Mouse (Mus musculus) hindbrain, embryonic 14.5 days (tissue): ENCODE measurements around the gene Jph2. TPM values are rescaled to one million over a fixed set of nuclear protein-coding genes. Genes with fewer than 3 reads are reported as not detected.

Experiments used
- ATAC-seq: fragments of 200-750 bp; cut with Nextera tagmentation; 2 replicates; pipeline ENCODE4 v1.8.0; 2017; ENCODE audit warnings: moderate number of reproducible peaks, mild to moderate bottlenecking, moderate TSS enrichment, moderate library complexity; ENCODE audit not compliant: low FRiP score
- DNase-seq: peaks from one replicate; pipeline ENCODE4 v3.0.0-alpha.2; 2015; ENCODE audit warnings: low spot score
- H3K27ac ChIP-seq: fragments of 300-500 bp; sonication (generic); 2 replicates; pipeline ENCODE4 v1.5.1; 2014; ENCODE audit warnings: mild to moderate bottlenecking, moderate library complexity
- H3K27me3 ChIP-seq: fragments of 300-500 bp; sonication (generic); 2 replicates; pipeline ENCODE4 v1.6.1; 2014; ENCODE audit warnings: mild to moderate bottlenecking, low read length, mixed read lengths; ENCODE audit not compliant: control insufficient read depth, insufficient read depth
- H3K36me3 ChIP-seq: fragments of 300-500 bp; sonication (generic); replicated peaks from 2 replicates; pipeline ENCODE4 v1.6.1; 2014; ENCODE audit not compliant: control insufficient read depth, insufficient read depth
- H3K4me1 ChIP-seq: fragments of 300-500 bp; sonication (generic); replicated peaks from 2 replicates; pipeline ENCODE4 v1.6.1; 2014; ENCODE audit warnings: antibody characterized with exemption, low read length, mixed read lengths; ENCODE audit not compliant: control insufficient read depth, insufficient read depth
- H3K4me2 ChIP-seq: fragments of 300-500 bp; sonication (generic); replicated peaks from 2 replicates; pipeline ENCODE4 v1.6.1; 2014; ENCODE audit warnings: mild to moderate bottlenecking, moderate library complexity
- H3K4me3 ChIP-seq: fragments of 300-500 bp; sonication (generic); replicated peaks from 2 replicates; pipeline ENCODE4 v1.5.1; 2014; ENCODE audit warnings: mild to moderate bottlenecking, low read length
- H3K9ac ChIP-seq: fragments of 300-500 bp; sonication (generic); 2 replicates; pipeline ENCODE4 v1.6.1; 2014
- H3K9me3 ChIP-seq: fragments of 300-500 bp; sonication (generic); 2 replicates; pipeline ENCODE4 v1.6.1; 2016; ENCODE audit warnings: low read length; ENCODE audit not compliant: control insufficient read depth
- WGBS: fragments of 180-500 bp; shearing (Covaris S2); extraction: QIAGEN DNeasy Blood & Tissue Kit; methylation state at CpG from one replicate; pipeline ENCODE4 v1.1.7; 2014; 5-methylcytosine and 5-hydroxymethylcytosine counted together
- polyA plus RNA-seq: library from polyadenylated mRNA; unstranded; fragments of >200 nt; fragmentation: Nextera tagmentation; extraction: Ambion mirVana; gene quantifications from 2 replicates; pipeline ENCODE4 v1.2.1, GENCODE M21; 2014

Gene Jph2
- polyA plus RNA-seq, 1 experiment from 2014 or later: 0.27 TPM

DNA sequence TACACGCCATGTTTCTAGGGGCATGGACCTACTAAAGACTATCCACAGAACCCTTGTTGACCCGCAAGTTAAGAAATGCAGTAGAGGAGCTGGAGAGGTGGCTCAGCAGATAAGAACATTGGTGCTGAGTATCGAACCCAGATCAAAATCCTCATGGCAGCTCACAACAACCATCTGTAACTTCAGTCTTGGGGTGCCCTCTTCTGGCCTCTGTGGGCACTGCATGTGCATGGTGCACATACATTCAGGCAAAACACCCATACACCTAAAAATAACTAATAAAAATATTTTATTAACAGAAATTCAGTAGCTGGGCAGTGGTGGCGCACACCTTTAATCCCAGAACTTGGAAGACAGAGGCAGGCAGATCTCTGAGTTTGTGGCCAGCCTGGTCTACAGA, 54.1 kb downstream of the Jph2 start:
- 89% methylated on average over 4 of the region's 4 CpGs for WGBS
- Histone ChIP-seq H3K9ac (no peak overlapping the region), H3K9me3 (no peaks in the 10 kb centered on the region), H3K4me3 (no peak overlapping the region), H3K36me3 (no peaks in the 10 kb centered on the region), H3K27ac (no peak overlapping the region), H3K27me3 (peaks cover 28% of the 10 kb centered on the region), H3K4me2 (no peak overlapping the region), H3K4me1 (0 out of 2 replicates have a peak, but pooled peaks cover 3% of the 10 kb centered on the region)
- DNase-seq (no peak), ATAC-seq (no peak)

DNA sequence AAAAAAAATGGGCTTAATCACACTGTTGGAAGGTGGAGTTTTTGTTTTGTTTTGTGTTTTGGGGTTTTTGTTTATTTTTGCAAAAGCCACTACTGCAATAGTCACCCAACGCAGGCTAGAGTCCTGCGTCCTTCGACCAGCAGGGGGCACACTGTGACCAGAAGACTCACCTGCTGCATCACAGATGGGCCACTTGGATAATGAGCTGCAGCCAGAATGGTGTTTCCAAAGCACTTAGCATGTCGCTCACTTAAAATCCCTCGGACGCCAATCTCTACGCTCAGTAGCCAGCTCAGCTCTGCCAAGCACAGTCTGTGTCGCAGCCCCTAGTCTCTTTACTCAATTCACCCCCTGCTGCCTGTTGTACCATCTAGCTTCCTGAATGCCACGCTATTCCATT, 57.5 kb downstream of the Jph2 start:
- Histone ChIP-seq H3K4me3 (no peak overlapping the region), H3K36me3 (no peaks in the 10 kb centered on the region), H3K9ac (no peak overlapping the region), H3K9me3 (no peaks in the 10 kb centered on the region), H3K27ac (no peak overlapping the region), H3K27me3 (peaks cover 46% of the 10 kb centered on the region), H3K4me1 (0 out of 2 replicates have a peak, but pooled peaks cover 3% of the 10 kb centered on the region), H3K4me2 (no peak overlapping the region)
- ATAC-seq (0 out of 2 replicates have a peak, but pooled peaks have one; percentile 40), DNase-seq (peak; percentile 86)
- WGBS: 28% methylated on average over 9 of the region's 9 CpGs

- no peak overlapping the region for H3K4me2 ChIP-seq
Measured at GRCm38 (mm10) chr2:163332368-163333055, 65.3 kb downstream of the Jph2 start.

GRCm38 (mm10) chr2:163331423-163331822, 66.4 kb downstream of the Jph2 start:
- H3K9ac ChIP-seq: no peak overlapping the region
- WGBS: 79% methylated on average over 6 of the region's 6 CpGs
- ATAC-seq (no peak), DNase-seq (no peak)
- no peaks in the 10 kb centered on the region for H3K4me1 ChIP-seq
- no peaks in the 10 kb centered on the region for H3K27me3 ChIP-seq
- no peak overlapping the region for H3K27ac ChIP-seq
- no peaks in the 10 kb centered on the region for H3K9me3 ChIP-seq
- no peak overlapping the region for H3K4me3 ChIP-seq
- no peak overlapping the region for H3K4me2 ChIP-seq
- H3K36me3 ChIP-seq: no peaks in the 10 kb centered on the region

More at GRCm38 (mm10) chr2:163332368-163333055, 65.3 kb downstream of the Jph2 start:
- DNase-seq (no peak), ATAC-seq (no peak)
- Histone ChIP-seq H3K9ac (no peak overlapping the region), H3K36me3 (no peaks in the 10 kb centered on the region), H3K9me3 (no peaks in the 10 kb centered on the region), H3K27me3 (peaks cover 6% of the 10 kb centered on the region), H3K27ac (no peak overlapping the region), H3K4me3 (no peak overlapping the region), H3K4me1 (no peaks in the 10 kb centered on the region)
- 77% methylated on average over 13 of the region's 13 CpGs for WGBS

- no peak for ATAC-seq
- Histone ChIP-seq H3K36me3 (no peaks in the 10 kb centered on the region), H3K9ac (no peak overlapping the region), H3K9me3 (no peaks in the 10 kb centered on the region), H3K27me3 (no peaks in the 10 kb centered on the region), H3K4me1 (no peaks in the 10 kb centered on the region), H3K27ac (no peak overlapping the region), H3K4me3 (no peak overlapping the region), H3K4me2 (no peak overlapping the region)
- DNase-seq: peak; percentile 92
- WGBS: 27% methylated on average over 7 of the region's 7 CpGs
Measured at GRCm38 (mm10) chr2:163330742-163331141, 67.1 kb downstream of the Jph2 start.

GRCm38 (mm10) chr2:163323163-163323562, 74.6 kb downstream of the Jph2 start:
- Histone ChIP-seq H3K36me3 (no peaks in the 10 kb centered on the region), H3K4me2 (no peak overlapping the region), H3K9me3 (no peaks in the 10 kb centered on the region), H3K27me3 (no peaks in the 10 kb centered on the region), H3K4me1 (no peaks in the 10 kb centered on the region), H3K9ac (no peak overlapping the region), H3K4me3 (no peak overlapping the region), H3K27ac (no peak overlapping the region)
- WGBS: 56% methylated on average over 1 of the region's 1 CpGs
- no peak for DNase-seq
- ATAC-seq: no peak

GRCm38 (mm10) chr2:163318777-163319176, 79.0 kb downstream of the Jph2 start:
- H3K36me3 ChIP-seq: no peaks in the 10 kb centered on the region
- WGBS: 82% methylated on average over 3 of the region's 3 CpGs
- H3K27ac ChIP-seq: no peak overlapping the region
- H3K9ac ChIP-seq: no peak overlapping the region
- H3K4me2 ChIP-seq: no peak overlapping the region
- H3K4me1 ChIP-seq: no peaks in the 10 kb centered on the region
- H3K27me3 ChIP-seq: no peaks in the 10 kb centered on the region
- ATAC-seq (no peak), DNase-seq (no peak)
- no peak overlapping the region for H3K4me3 ChIP-seq
- no peaks in the 10 kb centered on the region for H3K9me3 ChIP-seq

DNA sequence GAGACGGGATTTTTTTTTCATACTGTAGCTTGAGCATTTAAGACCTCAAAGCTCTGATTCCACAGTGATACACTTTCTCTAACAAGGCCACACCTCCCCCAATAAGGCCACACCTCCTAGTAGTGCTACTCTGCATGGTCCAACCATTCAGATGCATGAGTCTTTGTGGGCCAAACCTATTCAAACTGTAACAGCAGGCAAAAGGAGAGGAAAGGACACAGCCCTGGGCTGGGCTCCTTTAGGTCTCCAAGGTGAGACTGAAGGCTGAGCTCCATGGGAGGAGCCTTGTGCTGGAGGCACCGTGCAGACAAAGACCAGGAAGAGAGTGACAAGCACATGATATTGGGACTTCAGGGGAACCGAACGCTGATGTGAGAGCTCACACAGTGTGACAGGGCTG, 80.5 kb downstream of the Jph2 start:
- Histone ChIP-seq H3K27me3 (no peaks in the 10 kb centered on the region), H3K9ac (no peak overlapping the region), H3K4me3 (no peak overlapping the region), H3K4me2 (no peak overlapping the region), H3K4me1 (no peaks in the 10 kb centered on the region), H3K36me3 (no peaks in the 10 kb centered on the region), H3K9me3 (no peaks in the 10 kb centered on the region), H3K27ac (no peak overlapping the region)
- 73% methylated on average over 4 of the region's 4 CpGs for WGBS
- ATAC-seq: no peak
- no peak for DNase-seq

DNA sequence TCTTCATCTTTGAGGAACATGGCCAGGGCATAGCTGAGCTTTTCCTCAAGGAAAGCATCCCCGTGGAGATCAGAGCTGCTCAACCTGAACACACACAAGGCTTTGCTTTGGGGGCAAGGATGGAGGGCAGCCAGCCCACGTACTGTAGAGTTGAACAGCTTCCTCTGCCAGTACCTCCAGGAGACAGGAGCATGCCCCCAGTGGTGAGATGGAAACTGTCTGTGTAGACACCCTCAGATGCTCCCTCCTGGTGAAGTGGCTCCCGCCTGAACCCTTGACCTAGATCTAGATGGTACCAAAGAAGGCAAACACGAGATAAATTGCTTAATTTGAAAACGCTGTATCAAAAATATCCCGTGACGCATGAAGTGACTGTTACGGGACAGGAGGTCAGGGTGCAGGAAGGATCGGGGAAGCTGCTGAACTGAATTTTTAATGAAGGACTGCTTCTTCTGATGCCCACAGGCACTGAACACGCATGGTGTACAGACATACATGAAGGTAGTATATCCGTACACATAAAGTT, 87.6 kb downstream of the Jph2 start:
- no peaks in the 10 kb centered on the region for H3K36me3 ChIP-seq
- H3K9ac ChIP-seq: no peak overlapping the region
- H3K9me3 ChIP-seq: no peaks in the 10 kb centered on the region
- ATAC-seq: no peak
- no peak overlapping the region for H3K27ac ChIP-seq
- 76% methylated on average over 11 of the region's 11 CpGs for WGBS
- 0 out of 2 replicates have a peak, but pooled peaks cover 5% of the 10 kb centered on the region for H3K4me1 ChIP-seq
- no peaks in the 10 kb centered on the region for H3K27me3 ChIP-seq
- DNase-seq: no peak
- H3K4me3 ChIP-seq: no peak overlapping the region
- H3K4me2 ChIP-seq: no peak overlapping the region
